Mouse (Mus musculus) ES-E14 (cell line): ENCODE measurements at regions not wholly inside any gene's neighbourhood (a gene's known extent, or its start where the extent isn't known, plus 50 kb on each side); places are given as distances from the start of the nearest gene placed in this dataset.

ENCODE experiments used
- CHD2 ChIP-seq: IDR thresholded peaks from 2 replicates; pipeline ENCODE4 v1.6.1; 2014; ENCODE audit warnings: mild to moderate bottlenecking, low read depth, low read length, inconsistent platforms
- HCFC1 ChIP-seq: IDR thresholded peaks from 2 replicates; pipeline ENCODE4 v1.6.1; 2012; ENCODE audit warnings: low read length, inconsistent platforms, borderline replicate concordance; ENCODE audit not compliant: insufficient read depth
- MAFK ChIP-seq: IDR thresholded peaks from 2 replicates; pipeline ENCODE4 v1.6.1; 2014; ENCODE audit warnings: mild to moderate bottlenecking, low read depth, low read length, inconsistent platforms; ENCODE audit not compliant: insufficient read depth

DNA sequence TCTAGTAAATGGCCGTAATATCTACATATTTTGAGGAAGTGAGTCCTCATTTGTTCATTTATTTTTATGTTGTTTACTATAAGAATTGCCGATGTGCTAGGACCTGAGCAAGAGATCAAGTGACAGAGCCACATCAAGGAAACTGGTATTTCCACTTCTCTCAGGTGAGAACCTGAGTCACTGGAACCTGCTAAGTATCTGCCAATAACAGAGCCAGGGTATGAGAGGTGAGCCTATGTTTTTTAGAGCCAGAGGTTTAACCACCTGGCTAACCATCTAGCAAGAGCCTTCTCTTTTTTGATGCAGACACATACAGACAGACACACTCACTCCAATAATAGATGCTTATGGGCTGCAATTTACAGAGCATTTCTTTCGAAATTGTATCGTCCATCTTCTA lies 101.2 kb upstream of the Fam78b start:
- TF ChIP-seq MAFK (no peak), CHD2 (no peak), HCFC1 (no peak)
